Mouse (Mus musculus) CH12.LX (cell line): ENCODE data around the gene Pigt.

Source experiments
- CTCF ChIP-seq, 2 experiments: IDR thresholded peaks in 1 of 2; conservative IDR thresholded peaks in 1 of 2; 2 replicates each; pipeline ENCODE4 v1.5.1; 2011 to 2012; ENCODE audit warnings: low read depth in 2 of 2, low read length in 2 of 2, improper control_type of control experiment in 1 of 2, inconsistent platforms in 1 of 2, mild to moderate bottlenecking in 1 of 2, moderate library complexity in 1 of 2
- E2F4 ChIP-seq: IDR thresholded peaks from 2 replicates; pipeline ENCODE4 v1.6.1; 2011; ENCODE audit warnings: low read depth, low read length, improper control_type of control experiment; ENCODE audit not compliant: insufficient replicate concordance
- JUN ChIP-seq: IDR thresholded peaks from 2 replicates; pipeline ENCODE4 v1.6.1; 2011; ENCODE audit warnings: low read depth, mild to moderate bottlenecking, low read length, improper control_type of control experiment, moderate library complexity; ENCODE audit not compliant: insufficient read depth
- POLR2A ChIP-seq: IDR thresholded peaks from 2 replicates; pipeline ENCODE4 v1.6.1; 2011; ENCODE audit warnings: low read depth, mild to moderate bottlenecking, improper control_type of control experiment, low read length

GRCm38 (mm10) chr2:164497691-164498268, 460 bp downstream of the Pigt start:
- TF ChIP-seq JUN (no peak), CTCF (conservative IDR thresholded peaks at IDR 0.05 in 1 of 2, IDR thresholded peaks at IDR 0.05 in 1 of 2; ENCODE audit: low read depth in 2 of 2, low read length in 2 of 2) (no peak), POLR2A (no peak), E2F4 (no peak)
